Mouse (Mus musculus) 3134 (cell line): ENCODE measurements at regions not wholly inside any gene's neighbourhood (a gene's known extent, or its start where the extent isn't known, plus 50 kb on each side); places are given as distances from the start of the nearest gene placed in this dataset.
"Not testable (repeated sequence)": the region's sequence is repeated elsewhere in the genome, so short reads cannot be mapped to it uniquely, and the experiment has no call there.

Experiments used
- DNase-seq: peaks from one replicate; pipeline ENCODE4 v3.0.0-alpha.2; 2011; ENCODE audit warnings: low spot score; ENCODE audit not compliant: insufficient read length; ENCODE audit errors: extremely low read depth

- DNase-seq = no peak
Measured at GRCm38 (mm10) chr15:91916946-91917345, 78.9 kb downstream of the Smgc start.

- no peak for DNase-seq
Measured at GRCm38 (mm10) chr15:91917877-91918276, 79.8 kb downstream of the Smgc start.

GRCm38 (mm10) chr15:91924542-91924941 lies 86.5 kb downstream of the Smgc start:
- no peak for DNase-seq

GRCm38 (mm10) chr15:91927492-91927891 lies 89.4 kb downstream of the Smgc start:
- no peak for DNase-seq

- no peak for DNase-seq
Measured at GRCm38 (mm10) chr15:91928511-91928910, 90.4 kb downstream of the Smgc start.

- no peak for DNase-seq
Measured at GRCm38 (mm10) chr15:91957273-91957672, 93.7 kb upstream of the Cntn1 start.

GRCm38 (mm10) chr15:91965172-91965571 lies 85.8 kb upstream of the Cntn1 start:
- no peak for DNase-seq

- DNase-seq = peak; percentile 9
Measured at GRCm38 (mm10) chr15:91969378-91969777, 81.6 kb upstream of the Cntn1 start.

GRCm38 (mm10) chr15:91971411-91971810 lies 79.6 kb upstream of the Cntn1 start:
- no peak for DNase-seq

GRCm38 (mm10) chr15:91971846-91972245 lies 79.1 kb upstream of the Cntn1 start:
- DNase-seq = no peak

- no peak for DNase-seq
Measured at GRCm38 (mm10) chr15:91975606-91976005, 75.4 kb upstream of the Cntn1 start.

GRCm38 (mm10) chr15:91983186-91983585 lies 67.8 kb upstream of the Cntn1 start:
- DNase-seq = not testable (repeated sequence)

GRCm38 (mm10) chr15:92000086-92000485 lies 50.9 kb upstream of the Cntn1 start:
- DNase-seq = no peak
